Mouse (Mus musculus): ENCODE results near the gene Agpat3. TPM values are rescaled to one million over a fixed set of nuclear protein-coding genes. Genes with fewer than 3 reads are reported as not detected.
A peak's percentile ranks its signal among the peaks of the same experiment; 100 is the strongest.

The Agpat3 gene
- total RNA-seq, 2 experiments from 2014 or later: 290 to 296 TPM

DNA sequence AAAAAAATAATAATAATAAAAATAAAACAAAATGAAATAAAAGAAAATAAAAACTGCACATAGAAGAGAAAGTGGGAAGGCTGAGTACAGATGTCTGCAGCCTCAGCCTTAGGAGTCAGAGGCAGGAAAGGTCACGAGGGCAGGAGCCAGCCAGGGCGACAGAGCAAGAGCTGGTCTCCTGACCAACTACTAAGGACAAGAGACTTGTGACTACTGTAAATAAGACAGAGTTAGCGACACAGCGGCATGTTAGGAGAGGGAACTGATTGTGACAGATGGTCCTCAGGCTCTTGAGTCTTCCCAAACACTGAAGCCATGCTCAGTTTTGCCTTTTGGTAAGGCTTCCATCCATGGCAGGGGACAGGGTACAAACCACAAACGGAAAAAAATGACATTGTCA, 20.7 kb downstream of the Agpat3 start:
- DNase-seq (ENCODE audit: low spot score in 2 of 2): no peak
- intact Hi-C loops (cut with DNase I): no loop called here

GRCm38 (mm10) chr10:78329305-78329704, 23.0 kb downstream of the Agpat3 start:
- intact Hi-C loops (cut with DNase I): no loop called here
- no peak for DNase-seq (ENCODE audit: low spot score in 2 of 2)

GRCm38 (mm10) chr10:78328011-78328575, 24.2 kb downstream of the Agpat3 start:
- no peak for DNase-seq (ENCODE audit: low spot score in 2 of 2)
- intact Hi-C loops (cut with DNase I): no loop called here

GRCm38 (mm10) chr10:78325916-78326647, 26.2 kb downstream of the Agpat3 start:
- DNase-seq (ENCODE audit: low spot score in 2 of 2): peak in 1 of 2 experiments; percentile 30
- intact Hi-C loops (cut with DNase I): no loop called here

- intact Hi-C loops (cut with DNase I): no loop called here
- DNase-seq (ENCODE audit: low spot score in 2 of 2): no peak
Observed at GRCm38 (mm10) chr10:78324556-78325164, 27.6 kb downstream of the Agpat3 start.

DNA sequence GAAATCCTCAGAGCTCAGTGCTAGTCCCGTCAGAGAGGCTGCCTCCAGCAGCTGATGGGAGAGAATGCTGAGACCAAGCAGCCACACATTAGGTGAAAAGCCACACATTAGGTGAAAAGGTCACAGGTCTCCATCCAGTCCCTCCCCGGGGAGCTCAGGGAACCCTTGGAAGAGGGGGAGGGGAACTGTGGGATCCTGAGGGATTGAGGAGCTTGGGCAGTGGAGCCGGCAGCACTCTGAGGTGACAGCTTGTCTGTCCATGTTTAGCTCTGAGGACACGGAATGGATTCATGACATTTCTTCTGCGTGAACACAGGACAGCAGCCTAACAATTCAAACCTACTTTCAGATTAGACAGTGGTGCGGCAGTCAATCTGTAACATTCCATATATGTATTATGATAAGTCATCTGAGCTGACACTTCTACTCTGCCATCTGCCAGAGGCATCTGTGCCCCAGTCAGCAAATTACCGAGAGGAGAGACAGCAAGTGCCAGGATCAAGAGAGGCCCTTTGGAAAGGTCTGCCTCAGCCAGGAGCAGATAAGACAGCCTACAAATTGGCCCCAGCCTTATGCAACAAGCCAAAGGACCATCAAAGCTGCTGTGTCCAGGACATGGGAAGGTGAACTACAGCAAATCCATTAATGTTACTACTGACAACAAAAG, 28.9 kb downstream of the Agpat3 start:
- intact Hi-C loops (cut with DNase I): no loop called here
- DNase-seq (ENCODE audit: low spot score in 2 of 2): peak in 1 of 2 experiments; percentile 46

DNA sequence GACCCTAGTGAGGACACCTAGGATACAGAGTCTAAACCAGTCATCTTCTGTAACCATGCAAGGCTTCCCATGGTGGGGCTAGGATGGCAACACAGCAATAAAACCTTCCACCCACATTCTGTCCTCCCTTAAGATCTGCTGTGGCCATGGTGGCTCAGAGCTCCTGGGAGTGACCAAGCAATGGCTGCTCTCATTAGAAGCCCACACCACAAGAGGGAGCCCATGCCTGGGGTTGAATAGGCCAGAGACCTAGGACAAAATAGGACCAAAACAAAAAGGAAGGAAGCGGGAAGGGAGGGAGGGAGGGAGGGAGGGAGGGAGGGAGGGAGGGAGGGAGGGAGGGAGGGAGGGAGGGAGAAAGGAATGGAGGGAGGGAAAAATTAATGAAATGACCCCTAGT, 29.5 kb downstream of the Agpat3 start:
- DNase-seq (ENCODE audit: low spot score in 2 of 2): no peak
- intact Hi-C loops (cut with DNase I): no loop called here

- intact Hi-C loops (cut with DNase I): no loop called here
- DNase-seq (ENCODE audit: low spot score in 2 of 2): no peak
Observed at GRCm38 (mm10) chr10:78321133-78321757, 31.0 kb downstream of the Agpat3 start.

DNA sequence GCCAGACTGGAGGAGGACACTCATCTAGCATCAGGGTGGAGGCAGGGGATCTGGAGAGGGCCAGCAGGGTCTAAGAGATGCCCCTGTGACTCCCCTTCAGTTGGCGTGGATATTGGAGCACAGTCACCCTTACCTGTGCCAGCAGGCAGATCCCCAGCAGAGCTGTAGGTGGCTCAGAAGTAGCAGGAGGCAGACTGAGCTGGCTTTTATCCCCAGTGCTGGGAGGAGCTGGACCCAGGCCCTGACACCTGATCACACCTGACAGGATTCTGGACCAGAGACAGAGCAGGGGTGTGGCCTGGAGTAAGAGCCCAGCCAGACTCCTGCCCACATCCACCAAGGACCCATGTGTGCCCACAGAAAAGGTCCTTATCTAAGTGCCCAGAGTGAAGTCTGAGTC, 31.8 kb downstream of the Agpat3 start:
- intact Hi-C loops (cut with DNase I): no loop called here

GRCm38 (mm10) chr10:78319940-78320339, 32.3 kb downstream of the Agpat3 start:
- intact Hi-C loops (cut with DNase I): no loop called here
- peak in 1 of 2 experiments; percentile 41 for DNase-seq (ENCODE audit: low spot score in 2 of 2)

More for the DNA sequence above, 31.8 kb downstream of the Agpat3 start:
- no peak for DNase-seq (ENCODE audit: low spot score in 2 of 2)

DNA sequence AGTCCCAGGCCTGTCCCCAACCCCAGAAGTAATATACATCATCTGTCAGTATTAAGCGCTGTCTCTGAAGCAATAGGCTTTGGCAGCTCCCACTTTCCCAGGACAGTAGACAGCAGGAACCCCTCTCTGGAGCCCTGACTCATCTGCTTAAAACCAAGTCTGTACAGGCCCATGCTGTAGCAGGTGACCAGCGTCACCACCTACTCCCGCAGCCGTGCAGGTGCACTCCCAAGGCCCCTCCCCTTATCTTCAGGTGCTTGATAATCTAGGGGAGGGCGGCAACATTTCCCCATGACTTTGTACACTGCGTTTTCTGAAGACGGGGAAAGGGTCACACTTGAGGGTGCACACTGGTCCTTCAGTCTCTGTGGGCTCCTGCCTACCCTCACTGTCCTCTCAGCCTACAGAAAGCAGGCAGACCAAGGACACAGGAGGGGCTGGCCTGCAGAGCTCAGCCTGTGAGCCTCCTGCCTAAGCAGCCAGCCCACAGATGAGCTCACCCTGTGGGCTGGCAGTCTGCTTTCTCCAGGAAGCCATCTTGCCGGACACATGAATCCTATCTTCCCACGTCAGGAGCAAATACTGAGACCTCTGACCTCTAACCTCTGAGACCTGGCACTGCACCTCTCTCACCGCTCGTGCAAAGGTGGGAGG, 34.9 kb downstream of the Agpat3 start:
- intact Hi-C loops (cut with DNase I): no loop called here
- DNase-seq (ENCODE audit: low spot score in 2 of 2): no peak

GRCm38 (mm10) chr10:78316228-78317087, 35.8 kb downstream of the Agpat3 start:
- intact Hi-C loops (cut with DNase I): no loop called here
- DNase-seq (ENCODE audit: low spot score in 2 of 2): no peak

- DNase-seq (ENCODE audit: low spot score in 2 of 2): no peak
- intact Hi-C loops (cut with DNase I): no loop called here
Observed at GRCm38 (mm10) chr10:78315145-78315544, 37.1 kb downstream of the Agpat3 start.

DNA sequence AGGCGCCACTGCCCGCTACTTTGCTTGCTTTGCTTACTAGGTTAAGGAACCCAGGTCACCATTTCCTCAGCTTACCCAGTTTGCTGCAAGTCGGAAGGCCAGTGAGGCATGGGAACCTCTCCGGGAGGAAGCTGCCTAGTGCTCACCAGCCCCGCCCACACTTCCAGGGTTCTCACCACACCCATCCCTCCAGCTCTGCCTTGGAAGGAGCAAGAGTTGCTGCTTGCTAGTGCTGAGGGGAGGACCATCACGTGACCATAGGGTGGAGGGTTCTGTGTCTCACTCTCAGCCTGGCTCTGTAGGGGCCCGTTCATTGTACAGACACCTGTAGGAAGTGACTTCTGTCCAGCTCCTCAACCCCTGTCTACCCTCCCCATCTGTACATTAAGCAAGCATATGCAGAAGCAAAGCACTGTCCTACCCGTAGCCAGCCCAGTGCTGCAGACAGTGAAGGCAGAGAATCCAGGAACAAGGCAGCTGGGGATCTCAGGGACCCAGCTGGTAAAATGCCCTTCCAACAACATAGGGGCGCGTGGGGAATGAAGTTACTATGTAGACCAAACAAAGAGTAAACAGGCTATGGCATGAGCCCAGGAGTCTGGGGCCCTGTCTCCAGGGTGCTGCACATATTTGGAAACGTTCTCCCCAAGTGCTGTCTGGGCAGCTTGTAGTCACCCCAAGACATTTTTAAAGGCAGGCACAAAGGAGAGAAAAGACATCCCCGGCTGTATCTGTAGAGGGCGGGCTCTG, 40.2 kb downstream of the Agpat3 start:
- DNase-seq (ENCODE audit: low spot score in 2 of 2): no peak
- intact Hi-C loops (cut with DNase I): no loop called here

GRCm38 (mm10) chr10:78310747-78311267, 41.5 kb downstream of the Agpat3 start:
- DNase-seq (ENCODE audit: low spot score in 2 of 2): no peak
- intact Hi-C loops (cut with DNase I): no loop called here

DNA sequence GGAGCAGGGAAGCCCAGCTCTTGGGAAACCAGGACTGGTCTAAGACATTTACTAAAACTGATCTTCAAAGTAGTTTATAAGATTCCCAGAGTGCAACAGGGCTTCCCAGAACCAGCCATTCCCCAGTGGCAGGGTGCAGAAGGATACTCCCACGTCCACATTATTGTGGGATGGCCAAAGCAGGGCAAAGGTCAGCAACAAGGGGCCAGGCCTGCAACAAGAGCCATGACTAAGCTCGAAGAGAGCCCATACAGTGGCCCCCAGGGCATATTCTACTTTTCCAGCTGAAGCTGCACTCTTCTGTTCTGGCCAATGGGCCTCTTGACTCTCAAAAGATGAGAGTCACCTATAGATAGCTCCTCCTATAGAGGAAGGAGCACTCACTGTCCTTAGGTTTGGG, 43.7 kb downstream of the Agpat3 start:
- DNase-seq (ENCODE audit: low spot score in 2 of 2): no peak
- intact Hi-C loops (cut with DNase I): no loop called here

DNA sequence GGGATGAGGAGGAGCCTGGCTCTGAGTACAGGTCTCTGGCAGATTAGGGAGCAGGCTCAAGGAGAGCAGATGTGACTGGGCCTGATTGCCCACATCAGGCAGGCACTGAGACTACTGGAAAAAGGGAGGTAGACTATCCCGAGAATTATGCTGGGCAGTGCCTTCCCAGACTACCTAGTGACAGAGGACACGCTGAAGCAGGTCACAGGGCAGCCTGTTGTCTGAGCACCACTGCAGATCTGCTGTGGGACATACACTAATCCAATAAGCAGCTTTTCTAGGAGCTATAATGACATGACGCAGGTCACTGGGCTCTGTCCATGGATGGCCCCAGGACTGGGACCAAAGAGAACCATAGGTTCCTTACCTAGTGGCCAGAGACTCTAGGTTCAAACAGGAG, 44.9 kb downstream of the Agpat3 start:
- intact Hi-C loops (cut with DNase I): no loop called here
- no peak for DNase-seq (ENCODE audit: low spot score in 2 of 2)

DNA sequence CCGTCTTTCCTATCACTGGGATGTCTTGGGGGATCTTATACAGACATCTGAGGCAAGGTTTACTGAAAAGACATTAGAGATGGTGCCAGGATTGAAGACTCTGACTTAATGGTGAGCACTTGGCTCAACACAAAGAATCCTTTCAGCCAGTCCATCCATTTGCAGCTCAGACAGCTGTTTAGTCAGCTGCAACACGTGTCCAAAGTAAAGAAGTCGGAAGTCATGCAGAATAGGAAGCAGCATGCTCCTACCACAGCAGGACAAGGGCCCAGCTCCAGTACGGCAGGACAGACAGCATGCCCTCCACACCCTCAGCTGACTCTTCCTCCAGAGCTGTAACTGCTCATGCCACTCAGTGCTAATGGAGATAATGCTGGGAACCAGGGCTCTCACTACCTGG, 46.3 kb downstream of the Agpat3 start:
- intact Hi-C loops (cut with DNase I): no loop called here
- DNase-seq (ENCODE audit: low spot score in 2 of 2): no peak
